Mouse (Mus musculus): ENCODE data around the gene Ube2ql1. TPM values are rescaled to one million over a fixed set of nuclear protein-coding genes. Genes with fewer than 3 reads are reported as not detected.

The Ube2ql1 gene
- polyA plus RNA-seq, 1 experiment from 2014 or later: 0.16 TPM

GRCm38 (mm10) chr13:69707496-69707895, 32.2 kb downstream of the Ube2ql1 start:
- Histone ChIP-seq H3K4me1 (replicated peaks) (no peaks in the 10 kb centered on the region; the same call in 1 of the 2 replicates), H3K9me3 (replicated peaks) (no peaks in the 10 kb centered on the region), H3K27me3 (no peaks in the 10 kb centered on the region), H3K4me3 (replicated peaks) (no peak overlapping the region), H3K4me2 (no peak overlapping the region), H3K36me3 (replicated peaks) (no peaks in the 10 kb centered on the region), H3K27ac (replicated peaks) (no peak overlapping the region), H3K9ac (no peak overlapping the region)
- 79% methylated on average over 12 of the region's 12 CpGs for WGBS (ENCODE audit: insufficient replicate concordance)
- no peak for ATAC-seq (ENCODE audit: insufficient read depth)

GRCm38 (mm10) chr13:69706919-69707318, 32.8 kb downstream of the Ube2ql1 start:
- H3K4me1 ChIP-seq (replicated peaks): no peaks in the 10 kb centered on the region; the same call in 1 of the 2 replicates
- no peak overlapping the region for H3K4me2 ChIP-seq
- H3K4me3 ChIP-seq (replicated peaks): no peak overlapping the region
- H3K27me3 ChIP-seq: no peaks in the 10 kb centered on the region
- H3K36me3 ChIP-seq (replicated peaks): no peaks in the 10 kb centered on the region
- no peak for ATAC-seq (ENCODE audit: insufficient read depth)
- WGBS (ENCODE audit: insufficient replicate concordance): 9% methylated on average over 2 of the region's 2 CpGs
- no peak overlapping the region for H3K9ac ChIP-seq
- no peaks in the 10 kb centered on the region for H3K9me3 ChIP-seq (replicated peaks)
- no peak overlapping the region for H3K27ac ChIP-seq (replicated peaks)

- Histone ChIP-seq H3K36me3 (replicated peaks) (no peaks in the 10 kb centered on the region), H3K4me1 (replicated peaks) (peaks cover 5% of the 10 kb centered on the region), H3K27me3 (no peaks in the 10 kb centered on the region), H3K4me3 (replicated peaks) (no peak overlapping the region), H3K9ac (no peak overlapping the region), H3K27ac (replicated peaks) (no peak overlapping the region), H3K4me2 (no peak overlapping the region), H3K9me3 (replicated peaks) (no peaks in the 10 kb centered on the region)
- WGBS (ENCODE audit: insufficient replicate concordance): 22% methylated on average over 11 of the region's 11 CpGs
- ATAC-seq (ENCODE audit: insufficient read depth): no peak
Measured at GRCm38 (mm10) chr13:69703505-69703904, 36.2 kb downstream of the Ube2ql1 start.

- no peak overlapping the region for H3K9ac ChIP-seq
- no peak overlapping the region for H3K4me2 ChIP-seq
- H3K4me1 ChIP-seq (replicated peaks): peaks cover 5% of the 10 kb centered on the region
- H3K36me3 ChIP-seq (replicated peaks): no peaks in the 10 kb centered on the region
- H3K27ac ChIP-seq (replicated peaks): peak overlapping the region; percentile 70
- WGBS (ENCODE audit: insufficient replicate concordance): 54% methylated on average over 4 of the region's 4 CpGs
- H3K4me3 ChIP-seq (replicated peaks): no peak overlapping the region
- peak; percentile 75 for ATAC-seq (ENCODE audit: insufficient read depth)
- H3K27me3 ChIP-seq: no peaks in the 10 kb centered on the region
- no peaks in the 10 kb centered on the region for H3K9me3 ChIP-seq (replicated peaks)
Measured at GRCm38 (mm10) chr13:69701397-69701796, 38.3 kb downstream of the Ube2ql1 start.

- 0 out of 2 replicates have a peak overlapping the region, but pooled peaks have one; percentile 15 for H3K4me2 ChIP-seq
- peaks cover 5% of the 10 kb centered on the region for H3K4me1 ChIP-seq (replicated peaks)
- WGBS (ENCODE audit: insufficient replicate concordance): 25% methylated on average over 1 of the region's 1 CpGs
- peak; percentile 79 for ATAC-seq (ENCODE audit: insufficient read depth)
- H3K9ac ChIP-seq: no peak overlapping the region
- no peaks in the 10 kb centered on the region for H3K27me3 ChIP-seq
- H3K36me3 ChIP-seq (replicated peaks): no peaks in the 10 kb centered on the region
- H3K9me3 ChIP-seq (replicated peaks): no peaks in the 10 kb centered on the region
- no peak overlapping the region for H3K4me3 ChIP-seq (replicated peaks)
- H3K27ac ChIP-seq (replicated peaks): peak overlapping the region; percentile 70
Measured at GRCm38 (mm10) chr13:69700827-69701226, 38.9 kb downstream of the Ube2ql1 start.

- Histone ChIP-seq H3K4me3 (replicated peaks) (no peak overlapping the region), H3K4me2 (no peak overlapping the region), H3K27ac (replicated peaks) (no peak overlapping the region), H3K9me3 (replicated peaks) (no peaks in the 10 kb centered on the region), H3K27me3 (no peaks in the 10 kb centered on the region), H3K36me3 (replicated peaks) (no peaks in the 10 kb centered on the region), H3K9ac (no peak overlapping the region), H3K4me1 (replicated peaks) (peaks cover 5% of the 10 kb centered on the region; the same call in 1 of the 2 replicates)
- ATAC-seq (ENCODE audit: insufficient read depth): no peak
- WGBS (ENCODE audit: insufficient replicate concordance): 38% methylated on average over 13 of the region's 13 CpGs
Measured at GRCm38 (mm10) chr13:69696333-69696991, 43.2 kb downstream of the Ube2ql1 start.

GRCm38 (mm10) chr13:69691074-69691473, 48.6 kb downstream of the Ube2ql1 start:
- Histone ChIP-seq H3K36me3 (replicated peaks) (no peaks in the 10 kb centered on the region), H3K27ac (replicated peaks) (no peak overlapping the region), H3K9me3 (replicated peaks) (no peaks in the 10 kb centered on the region), H3K4me2 (no peak overlapping the region), H3K9ac (no peak overlapping the region), H3K4me3 (replicated peaks) (no peak overlapping the region), H3K4me1 (replicated peaks) (no peaks in the 10 kb centered on the region), H3K27me3 (no peaks in the 10 kb centered on the region)
- 33% methylated on average over 7 of the region's 7 CpGs for WGBS (ENCODE audit: insufficient replicate concordance)
- ATAC-seq (ENCODE audit: insufficient read depth): no peak

- Histone ChIP-seq H3K4me3 (replicated peaks) (no peak overlapping the region), H3K4me2 (no peak overlapping the region), H3K36me3 (replicated peaks) (no peaks in the 10 kb centered on the region), H3K9me3 (replicated peaks) (no peaks in the 10 kb centered on the region), H3K27me3 (no peaks in the 10 kb centered on the region), H3K4me1 (replicated peaks) (no peaks in the 10 kb centered on the region), H3K9ac (no peak overlapping the region), H3K27ac (replicated peaks) (no peak overlapping the region)
- ATAC-seq (ENCODE audit: insufficient read depth): no peak
- 36% methylated on average over 1 of the region's 1 CpGs for WGBS (ENCODE audit: insufficient replicate concordance)
Measured at GRCm38 (mm10) chr13:69687023-69687422, 52.7 kb downstream of the Ube2ql1 start.

- no peak overlapping the region for H3K9ac ChIP-seq
- no peaks in the 10 kb centered on the region for H3K9me3 ChIP-seq (replicated peaks)
- WGBS (ENCODE audit: insufficient replicate concordance): 45% methylated on average over 5 of the region's 5 CpGs
- H3K4me2 ChIP-seq: no peak overlapping the region
- H3K27ac ChIP-seq (replicated peaks): no peak overlapping the region
- no peak overlapping the region for H3K4me3 ChIP-seq (replicated peaks)
- no peaks in the 10 kb centered on the region for H3K27me3 ChIP-seq
- ATAC-seq (ENCODE audit: insufficient read depth): no peak
- no peaks in the 10 kb centered on the region for H3K36me3 ChIP-seq (replicated peaks)
- H3K4me1 ChIP-seq (replicated peaks): no peaks in the 10 kb centered on the region
Measured at GRCm38 (mm10) chr13:69685406-69685818, 54.3 kb downstream of the Ube2ql1 start.

- H3K4me3 ChIP-seq (replicated peaks): no peak overlapping the region
- 39% methylated on average over 10 of the region's 10 CpGs for WGBS (ENCODE audit: insufficient replicate concordance)
- H3K4me1 ChIP-seq (replicated peaks): no peaks in the 10 kb centered on the region
- no peaks in the 10 kb centered on the region for H3K27me3 ChIP-seq
- no peak overlapping the region for H3K9ac ChIP-seq
- no peaks in the 10 kb centered on the region for H3K9me3 ChIP-seq (replicated peaks)
- no peak for ATAC-seq (ENCODE audit: insufficient read depth)
- H3K27ac ChIP-seq (replicated peaks): no peak overlapping the region
- H3K4me2 ChIP-seq: no peak overlapping the region
- H3K36me3 ChIP-seq (replicated peaks): no peaks in the 10 kb centered on the region
Measured at GRCm38 (mm10) chr13:69673921-69674618, 65.6 kb downstream of the Ube2ql1 start.

- H3K4me3 ChIP-seq (replicated peaks): no peak overlapping the region
- H3K36me3 ChIP-seq (replicated peaks): no peaks in the 10 kb centered on the region
- H3K9ac ChIP-seq: no peak overlapping the region
- WGBS (ENCODE audit: insufficient replicate concordance): 55% methylated on average over 5 of the region's 5 CpGs
- H3K4me1 ChIP-seq (replicated peaks): no peaks in the 10 kb centered on the region
- no peaks in the 10 kb centered on the region for H3K9me3 ChIP-seq (replicated peaks)
- no peak for ATAC-seq (ENCODE audit: insufficient read depth)
- H3K4me2 ChIP-seq: no peak overlapping the region
- no peaks in the 10 kb centered on the region for H3K27me3 ChIP-seq
- H3K27ac ChIP-seq (replicated peaks): no peak overlapping the region
Measured at GRCm38 (mm10) chr13:69673197-69673920, 66.3 kb downstream of the Ube2ql1 start.

Data from liver, embryonic 15.5 days (tissue).